Mouse (Mus musculus): Measurements from ENCODE around the gene Magix.
A peak's percentile ranks its signal among the peaks of the same experiment; 100 is the strongest.

Magix gene

DNA sequence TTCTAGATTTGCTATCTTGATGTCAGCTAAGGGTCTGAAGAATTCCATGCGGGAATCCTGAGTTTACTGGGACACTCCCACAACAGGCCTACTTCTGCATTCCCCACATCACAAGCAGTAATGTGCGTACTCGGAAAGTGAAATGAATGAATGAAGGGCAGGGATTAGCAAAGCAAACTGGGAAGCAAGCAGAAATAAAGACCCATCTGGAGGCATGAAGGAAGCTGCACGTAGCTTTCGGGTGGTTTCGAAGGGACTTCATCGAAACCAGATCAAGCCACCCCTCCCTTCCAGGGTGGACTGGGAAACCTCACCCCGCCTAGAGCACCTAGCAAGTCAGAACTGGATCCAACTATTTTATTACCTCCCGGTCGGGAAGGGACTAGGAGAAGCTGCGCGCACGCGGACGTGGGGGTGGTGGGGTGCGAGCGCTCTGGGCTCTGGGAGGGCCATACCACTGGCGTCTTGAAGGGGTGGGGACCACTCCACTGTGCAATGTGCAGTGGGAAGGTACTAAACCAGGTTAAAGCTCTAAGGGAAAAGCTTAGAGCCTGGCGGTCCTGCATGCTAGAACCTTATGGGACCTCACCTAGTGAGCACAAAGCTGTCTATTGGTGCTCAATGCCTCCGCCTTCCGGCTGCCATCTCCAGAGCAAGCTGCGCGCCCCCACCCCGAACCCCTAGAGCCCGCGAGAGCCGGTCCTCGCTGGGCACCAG, 6.6 kb downstream of the Magix start:
- DNase-seq (ENCODE audit: low read depth, low spot score) = no peak

DNA sequence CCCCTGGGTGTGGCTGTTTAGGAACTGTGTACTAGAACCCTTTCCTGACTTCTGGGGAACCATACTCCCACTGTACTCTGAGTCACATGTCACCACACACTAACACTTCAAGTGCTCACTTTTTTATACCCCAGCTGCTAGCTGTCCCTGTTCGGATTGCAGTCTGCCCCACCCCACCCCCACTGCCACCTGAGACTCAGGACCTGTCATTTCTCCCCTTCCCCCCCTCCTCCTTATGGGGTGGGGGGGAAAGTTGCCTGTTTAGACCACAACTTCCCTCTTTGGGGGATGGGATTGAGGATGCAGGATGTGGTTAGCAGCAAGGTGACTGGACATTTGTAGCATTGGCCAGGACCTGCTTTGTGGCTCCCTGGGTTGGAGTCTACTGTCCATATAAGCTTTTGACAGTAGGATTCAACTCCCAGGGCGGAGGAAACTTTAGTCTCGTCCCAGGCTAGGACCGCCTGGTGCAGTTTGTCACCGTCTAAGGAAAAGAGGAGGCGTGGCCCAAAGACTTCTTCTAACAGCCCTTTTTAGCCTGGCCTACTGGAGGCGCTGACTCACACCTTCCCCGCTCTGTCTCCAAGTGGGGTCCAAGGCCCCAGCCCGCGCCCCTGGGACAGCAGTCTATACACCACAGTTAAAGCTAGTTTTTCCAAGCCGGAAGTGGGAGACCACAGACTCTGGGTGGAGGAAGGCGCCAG, 7.3 kb downstream of the Magix start:
- DNase-seq (ENCODE audit: low read depth, low spot score) = no peak

GRCm38 (mm10) chrX:7672739-7673138, 8.3 kb downstream of the Magix start:
- no peak for DNase-seq (ENCODE audit: low read depth, low spot score)

DNA sequence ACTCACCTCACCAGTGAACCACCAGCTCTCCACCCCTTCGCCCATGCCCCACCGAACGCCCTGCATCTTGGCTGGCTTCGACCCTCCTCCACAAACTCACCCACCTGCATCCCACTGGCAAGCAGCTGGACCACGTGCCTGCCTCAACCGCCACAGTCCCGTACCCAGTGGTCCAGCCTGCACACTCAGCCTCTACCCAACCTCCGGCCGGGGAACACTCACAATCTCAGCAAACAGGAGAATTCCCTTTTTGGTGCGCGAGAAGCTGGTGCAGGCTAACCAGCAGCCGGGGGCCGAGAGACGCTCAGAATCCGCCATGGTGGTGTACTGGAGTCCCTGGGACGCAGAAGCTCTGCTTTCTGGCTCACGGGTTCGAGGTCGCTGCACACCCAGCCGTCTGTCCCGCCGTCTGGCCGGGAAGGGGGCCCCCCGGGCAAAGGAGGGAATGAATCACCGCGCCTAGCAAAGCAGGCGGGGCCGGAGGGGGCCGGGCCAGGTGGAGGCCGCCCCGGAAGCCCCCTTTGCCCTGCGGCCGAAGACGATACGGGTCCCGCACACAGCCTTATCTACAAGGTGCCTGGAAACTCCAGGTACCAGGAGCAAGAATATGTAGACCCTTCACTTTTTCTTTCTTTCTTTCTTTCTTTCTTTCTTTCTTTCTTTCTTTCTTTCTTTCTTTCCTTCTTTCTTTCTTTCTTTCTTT, 10.0 kb downstream of the Magix start, which contains the start of gene Plp2:
TSS of gene Plp2 (minus strand) at position 470 of the 703 bp plus-strand sequence.
- DNase-seq (ENCODE audit: low read depth, low spot score) = no peak

DNA sequence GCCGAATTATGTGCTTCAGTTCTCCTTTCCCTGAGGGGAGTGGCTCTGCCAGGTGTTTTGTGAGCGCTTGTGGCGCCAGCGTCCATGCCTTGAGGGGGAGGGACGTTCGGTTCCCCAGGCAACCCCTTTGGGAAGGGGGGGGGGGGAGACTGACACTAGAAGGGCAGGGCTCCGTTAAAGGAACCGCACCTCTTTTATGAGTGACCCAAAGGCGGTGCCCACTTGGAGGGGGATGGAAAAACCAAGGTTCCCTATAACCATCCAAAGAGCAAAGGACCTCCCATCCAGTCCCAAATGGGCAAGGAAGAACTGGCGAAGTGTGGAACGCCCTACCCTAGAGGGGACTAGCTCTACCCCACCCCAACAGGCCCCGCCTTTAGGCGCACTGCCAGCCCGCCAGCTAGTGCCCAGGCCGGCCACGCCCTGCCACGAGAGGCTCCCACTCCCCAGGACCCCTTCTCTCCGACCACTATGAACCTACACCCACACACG, 10.6 kb downstream of the Magix start:
- DNase-seq (ENCODE audit: low read depth, low spot score) = peak; percentile 50

DNA sequence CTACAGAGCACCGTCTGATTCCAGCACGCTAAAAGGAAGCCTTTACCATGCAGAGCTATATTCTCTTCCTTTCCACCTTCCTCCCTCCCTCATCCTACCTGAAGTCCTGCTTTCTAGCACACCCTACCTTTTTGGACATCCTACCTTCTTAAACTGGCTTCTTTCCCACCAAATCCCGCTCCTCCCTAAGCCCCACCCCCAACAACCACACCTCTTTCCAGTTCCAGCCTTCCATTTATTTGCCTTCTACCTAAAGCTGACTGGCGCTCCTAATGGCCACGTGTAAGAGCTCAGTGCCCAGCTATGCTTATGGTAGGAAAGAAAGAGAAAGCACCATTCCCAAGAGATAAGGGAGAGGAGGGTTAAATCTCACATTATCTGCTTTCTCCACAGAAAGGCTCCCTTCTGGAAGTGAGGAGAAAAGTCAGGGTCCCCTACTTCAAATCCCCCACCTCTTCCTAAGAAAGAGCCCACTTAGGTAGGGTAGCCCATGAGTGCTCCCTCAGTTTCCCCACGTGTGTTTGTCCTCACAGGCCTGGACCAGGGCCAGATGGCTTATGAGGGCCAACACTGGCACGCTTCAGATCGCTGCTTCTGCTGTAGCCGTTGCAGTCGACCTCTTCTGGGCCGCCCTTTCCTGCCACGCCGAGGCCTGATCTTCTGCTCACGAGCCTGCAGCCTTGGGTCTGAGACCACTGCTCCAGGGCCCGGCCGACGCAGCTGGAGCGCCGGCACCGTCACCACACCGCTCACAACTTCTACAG, 15.1 kb downstream of the Magix start:
- DNase-seq (ENCODE audit: low read depth, low spot score) = no peak

GRCm38 (mm10) chrX:7664791-7665190, 16.3 kb downstream of the Magix start:
- DNase-seq (ENCODE audit: low read depth, low spot score) = no peak

DNA sequence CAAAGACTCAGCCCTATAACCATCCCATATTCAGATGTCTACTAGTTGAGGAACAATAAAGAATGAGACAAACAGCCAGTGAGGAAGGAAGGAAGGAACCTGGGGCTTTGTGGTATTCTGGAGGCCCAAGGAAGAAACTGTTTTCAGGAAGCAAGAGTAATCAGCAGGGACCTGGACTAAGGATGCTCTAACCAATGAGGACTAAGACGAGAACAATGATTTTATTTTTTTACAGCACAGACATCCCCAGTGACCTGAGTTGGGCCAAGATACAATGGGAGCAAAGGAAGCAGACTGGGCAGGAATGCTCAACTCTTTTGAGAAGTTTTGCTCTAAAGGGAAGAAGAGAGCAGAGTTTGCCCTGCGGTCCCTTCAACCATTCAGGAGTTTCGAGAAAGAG, 18.1 kb downstream of the Magix start:
- DNase-seq (ENCODE audit: low read depth, low spot score) = no peak

DNA sequence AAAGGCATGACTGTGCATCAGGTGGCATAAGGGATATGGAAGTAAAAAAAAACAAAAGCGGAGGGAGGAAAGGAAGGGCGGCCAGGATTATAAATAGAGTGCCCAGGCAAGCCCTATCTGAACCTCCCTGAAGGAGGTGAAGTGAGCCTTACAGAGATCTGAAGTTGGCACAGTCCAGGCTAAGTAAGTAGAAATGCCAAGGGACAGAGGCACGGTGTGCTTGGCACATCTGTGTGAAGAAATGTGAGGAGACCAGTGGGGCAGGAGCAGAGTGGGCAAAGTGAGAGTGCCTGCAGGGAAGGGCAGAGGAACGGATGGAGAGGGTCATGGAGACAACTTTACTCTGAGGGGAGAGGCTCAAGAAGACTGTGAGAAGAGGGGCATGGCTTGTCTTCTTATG, 20.0 kb downstream of the Magix start:
- peak; percentile 77 for DNase-seq (ENCODE audit: low read depth, low spot score)

GRCm38 (mm10) chrX:7658785-7659589, 22.1 kb downstream of the Magix start:
- peak; percentile 87 for DNase-seq (ENCODE audit: low read depth, low spot score)

DNA sequence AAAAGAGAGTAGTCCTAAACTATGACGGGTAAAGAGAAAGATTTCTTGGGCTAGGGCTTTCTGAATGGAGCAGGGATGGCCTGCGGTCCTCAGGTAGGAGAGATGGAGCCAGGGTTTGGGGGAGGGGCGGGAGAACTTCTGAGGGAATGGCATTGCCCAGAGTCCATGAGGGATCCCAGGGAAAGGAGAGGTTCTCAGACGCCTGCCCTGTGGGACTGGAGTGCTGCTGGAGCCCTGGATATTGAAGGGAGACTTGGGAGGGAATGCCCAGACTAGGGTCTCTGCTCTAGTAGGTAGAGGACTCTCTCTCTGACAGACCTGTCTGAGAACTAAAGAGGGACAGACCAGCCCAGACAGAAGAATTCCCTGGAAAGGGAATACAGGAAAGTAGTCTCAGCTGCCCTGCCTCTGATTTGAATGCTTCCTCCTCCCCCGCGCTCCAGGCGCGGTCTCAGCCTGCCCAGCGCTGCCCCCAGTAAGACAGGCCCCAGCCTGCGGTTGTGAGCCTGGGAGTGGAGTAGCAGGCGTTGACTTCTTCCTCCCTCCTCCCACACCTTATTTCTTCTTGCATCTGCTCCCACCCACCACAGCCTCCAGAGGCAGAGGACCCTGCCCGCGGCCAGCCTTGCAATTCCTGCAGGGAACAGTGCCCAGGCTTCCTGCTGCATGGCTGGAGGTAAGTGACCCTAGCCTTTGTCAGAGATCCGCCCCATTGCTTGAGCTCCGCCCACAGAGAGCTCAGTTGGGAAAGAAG, 22.8 kb downstream of the Magix start:
- peak; percentile 71 for DNase-seq (ENCODE audit: low read depth, low spot score)

- peak; percentile 73 for DNase-seq (ENCODE audit: low read depth, low spot score)
Measured at GRCm38 (mm10) chrX:7657221-7657639, 23.8 kb downstream of the Magix start, which contains the start of gene Prickle3. Gene Prickle3, plus strand, starts transcription at chrX:7657260.

GRCm38 (mm10) chrX:7648671-7649304, 32.3 kb downstream of the Magix start:
- DNase-seq (ENCODE audit: low read depth, low spot score) = peak; percentile 95

DNA sequence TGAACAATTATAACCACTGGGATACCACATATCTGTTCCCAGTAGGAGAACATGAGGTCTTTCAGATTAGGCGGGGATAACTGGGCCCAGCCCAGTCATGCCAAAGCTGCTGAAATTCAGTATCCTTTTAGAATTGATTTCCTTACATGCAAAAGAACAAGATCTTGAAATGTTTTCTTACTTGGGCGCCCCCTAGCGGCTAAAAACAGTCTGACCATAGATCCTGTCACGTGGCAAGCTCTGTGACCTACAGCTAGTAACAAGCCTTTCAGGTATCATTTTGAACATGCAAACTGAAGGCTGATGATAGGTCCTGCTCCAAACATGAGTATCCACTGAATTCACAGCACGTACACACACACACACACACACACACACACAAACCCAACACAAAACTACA, 35.7 kb downstream of the Magix start:
- DNase-seq (ENCODE audit: low read depth, low spot score) = peak; percentile 58

DNA sequence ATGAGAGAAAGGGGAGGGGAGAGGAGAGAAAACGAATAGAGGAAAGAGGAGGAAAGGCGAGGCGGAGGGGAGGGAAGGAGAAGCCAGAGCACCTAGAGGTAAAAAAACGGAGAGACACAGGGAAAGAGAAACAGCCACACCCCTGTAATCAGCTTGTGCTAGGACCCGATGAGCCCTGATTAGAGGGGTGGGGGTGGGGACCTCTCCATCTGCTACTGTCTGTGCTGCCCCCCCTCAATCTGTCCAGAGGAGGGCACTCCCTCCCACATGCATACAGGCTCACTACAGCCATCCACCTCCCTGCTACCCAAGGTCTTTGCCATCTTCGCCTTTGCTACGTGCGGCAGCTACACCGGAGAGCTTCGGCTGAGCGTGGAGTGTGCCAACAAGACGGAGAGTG, 40.3 kb downstream of the Magix start:
- DNase-seq (ENCODE audit: low read depth, low spot score) = no peak

DNA sequence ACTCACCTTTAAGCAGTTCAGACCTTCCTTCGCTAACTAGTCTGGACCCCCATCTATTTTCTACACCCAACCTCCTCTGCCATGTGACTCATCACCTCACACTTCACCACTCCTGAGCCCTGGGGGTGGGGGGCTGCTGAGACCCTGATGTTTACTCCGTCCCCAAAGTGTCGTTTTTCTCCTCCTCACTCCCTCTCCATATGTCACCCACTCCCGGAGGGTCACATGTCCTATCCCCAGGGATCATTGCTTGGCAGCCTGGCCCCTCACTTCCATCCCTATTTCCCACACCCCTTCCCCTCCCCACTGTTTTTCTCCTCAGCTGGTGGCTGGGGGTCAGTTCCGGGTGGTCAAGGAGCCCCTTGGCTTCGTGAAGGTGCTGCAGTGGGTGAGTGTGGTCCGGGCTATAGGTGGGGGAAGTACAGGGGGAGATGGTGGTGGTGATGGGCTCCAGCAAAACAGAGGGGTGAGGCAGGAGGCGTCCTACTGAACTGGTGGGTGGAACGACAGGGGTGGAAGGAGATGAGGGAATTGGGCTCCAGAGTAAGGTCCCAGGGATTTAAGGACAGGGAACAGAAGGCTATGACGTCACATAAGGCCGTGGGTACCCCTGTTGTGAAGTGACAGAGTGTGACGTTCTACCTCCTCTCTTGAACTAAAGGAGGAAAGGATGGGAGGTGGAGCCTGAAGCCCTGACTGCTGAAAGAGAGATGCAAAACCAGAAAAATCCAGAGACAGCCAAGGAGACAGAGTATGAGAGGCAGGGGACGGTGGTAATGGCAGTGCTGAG, 41.3 kb downstream of the Magix start:
- DNase-seq (ENCODE audit: low read depth, low spot score) = no peak

DNA sequence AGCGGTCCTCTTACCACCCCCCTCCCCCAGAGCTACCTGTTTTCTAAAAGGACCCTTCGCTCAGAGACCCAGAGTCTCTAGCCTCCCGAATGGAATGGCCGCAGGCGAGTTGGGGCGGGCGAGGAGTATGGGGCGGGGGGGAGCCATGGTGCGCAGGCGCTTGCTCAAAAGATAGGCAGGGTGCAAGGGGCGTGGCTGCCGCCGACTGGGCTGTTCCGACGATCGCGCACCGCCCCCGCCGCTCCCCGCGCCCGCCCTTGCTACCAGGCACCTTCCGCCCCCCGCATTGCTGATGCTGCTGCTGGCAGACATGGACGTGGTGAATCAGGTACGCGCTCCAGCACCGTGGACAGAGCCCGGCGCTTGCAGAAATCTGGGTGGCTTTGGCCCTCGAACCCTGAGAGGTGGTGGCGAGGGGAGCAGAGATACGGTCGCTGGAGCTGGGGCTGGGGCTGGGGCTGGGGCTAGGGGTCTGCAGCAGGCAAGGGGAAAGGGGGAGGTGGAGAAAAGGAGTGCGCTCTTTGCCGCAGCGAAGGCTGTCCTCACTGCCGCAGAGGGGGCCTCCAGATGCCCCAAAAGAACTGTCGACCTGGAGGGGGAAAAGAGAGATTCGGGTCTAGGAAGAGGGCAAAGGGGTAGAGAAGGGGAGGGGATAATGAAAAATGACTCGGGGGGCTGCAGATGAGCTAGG, 42.5 kb downstream of the Magix start, which contains the start of gene Syp:
TSS of gene Syp (plus strand) at position 71 of the 691 bp plus-strand sequence.
- peak; percentile 42 for DNase-seq (ENCODE audit: low read depth, low spot score)

GRCm38 (mm10) chrX:7635101-7635500, 46.0 kb downstream of the Magix start:
- no peak for DNase-seq (ENCODE audit: low read depth, low spot score)

Data from skeletal muscle tissue, adult 2 months (tissue).